Mouse (Mus musculus) limb, embryonic 14.5 days (tissue): ENCODE results near the gene Tut7. TPM values are rescaled to one million over a fixed set of nuclear protein-coding genes. Genes with fewer than 3 reads are reported as not detected.
A peak's percentile ranks its signal among the peaks of the same experiment; 100 is the strongest.

Experiments
- ATAC-seq: fragments of 200-750 bp; cut with Nextera tagmentation; 2 replicates; pipeline ENCODE4 v1.8.0; 2017; ENCODE audit warnings: low read depth, moderate number of reproducible peaks, moderate TSS enrichment; ENCODE audit not compliant: low FRiP score
- DNase-seq: peaks from one replicate; pipeline ENCODE4 v3.0.0-alpha.2; 2015; ENCODE audit warnings: low spot score
- H3K27ac ChIP-seq: fragments of 300-500 bp; sonication (generic); replicated peaks from 2 replicates; pipeline ENCODE4 v1.5.1; 2014; ENCODE audit warnings: low read depth, mild to moderate bottlenecking, low read length, moderate library complexity, mixed read lengths
- H3K27me3 ChIP-seq: fragments of 300-500 bp; sonication (generic); 2 replicates; pipeline ENCODE4 v1.6.1; 2014; ENCODE audit warnings: low read length, mixed read lengths; ENCODE audit not compliant: control insufficient read depth, insufficient read depth
- H3K36me3 ChIP-seq: fragments of 300-500 bp; sonication (generic); 2 replicates; pipeline ENCODE4 v1.6.1; 2014; ENCODE audit warnings: mild to moderate bottlenecking, low read length, moderate library complexity, mixed read lengths; ENCODE audit not compliant: control insufficient read depth, insufficient read depth
- H3K4me1 ChIP-seq: fragments of 300-500 bp; sonication (generic); 2 replicates; pipeline ENCODE4 v1.6.1; 2014; ENCODE audit warnings: antibody characterized with exemption, low read length, mixed read lengths; ENCODE audit not compliant: control insufficient read depth, insufficient read depth
- H3K4me2 ChIP-seq: fragments of 300-500 bp; sonication (generic); replicated peaks from 2 replicates; pipeline ENCODE4 v1.6.1; 2014; ENCODE audit warnings: low read depth, mild to moderate bottlenecking, low read length, moderate library complexity; ENCODE audit not compliant: severe bottlenecking
- H3K4me3 ChIP-seq: fragments of 300-500 bp; sonication (generic); replicated peaks from 2 replicates; pipeline ENCODE4 v1.5.1; 2014; ENCODE audit warnings: low read length
- H3K9ac ChIP-seq: fragments of 300-500 bp; sonication (generic); 2 replicates; pipeline ENCODE4 v1.6.1; 2014; ENCODE audit warnings: mild to moderate bottlenecking, low read depth, low read length, moderate library complexity; ENCODE audit not compliant: severe bottlenecking
- H3K9me3 ChIP-seq: fragments of 300-500 bp; sonication (generic); 2 replicates; pipeline ENCODE4 v1.6.1; 2016; ENCODE audit warnings: low read length; ENCODE audit not compliant: control insufficient read depth
- POLR2A ChIP-seq: fragments of 200-500 bp; IDR thresholded peaks from 2 replicates; pipeline ENCODE4 v1.8.0; 2012; ENCODE audit warnings: inconsistent platforms, mild to moderate bottlenecking, moderate library complexity, borderline replicate concordance; ENCODE audit not compliant: insufficient read depth, insufficient read length; ENCODE audit errors: extremely low read depth
- WGBS: fragments of 180-500 bp; shearing (Covaris S2); extraction: QIAGEN DNeasy Blood & Tissue Kit; methylation state at CpG from one replicate; pipeline ENCODE4 v1.1.7; 2014; 5-methylcytosine and 5-hydroxymethylcytosine counted together
- polyA plus RNA-seq, 2 experiments: library from polyadenylated mRNA; depleted of rRNA in 1 of 2; stranded (reverse) in 1 of 2; unstranded in 1 of 2; fragments of >200 nt; fragmentation: Nextera tagmentation in 1 of 2; extraction: Ambion mirVana in 1 of 2; gene quantifications; 2 replicates each; pipeline versions ENCODE4 v1.2.1 to v1.2.3; 2012 to 2014

Gene Tut7
- polyA plus RNA-seq, 2 experiments = 39.9 to 45.9 TPM

DNA sequence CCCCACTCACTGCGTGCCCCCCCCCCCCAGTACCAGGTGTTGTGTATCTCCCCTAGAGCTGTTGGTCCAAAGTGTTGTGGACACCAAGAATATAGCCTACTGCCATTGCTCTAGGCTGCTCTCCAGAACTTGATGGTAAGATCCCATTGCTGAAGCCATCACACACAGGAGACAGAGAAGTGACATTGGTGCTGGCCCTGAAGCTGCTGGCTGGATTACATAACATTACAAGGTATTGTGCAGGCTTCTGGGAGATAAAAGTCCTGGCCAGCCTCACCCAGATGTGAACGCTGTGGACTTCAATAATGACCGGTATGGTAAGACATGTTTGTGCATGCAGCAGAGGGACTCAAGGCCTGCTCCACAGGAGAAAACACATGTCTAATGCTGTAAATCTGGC, 15.5 kb upstream of the Tut7 start:
- WGBS = 79% methylated on average over 3 of the region's 3 CpGs
- Histone ChIP-seq H3K27me3 (no peaks in the 10 kb centered on the region), H3K9ac (no peak overlapping the region), H3K36me3 (no peaks in the 10 kb centered on the region), H3K9me3 (no peaks in the 10 kb centered on the region), H3K4me3 (no peak overlapping the region), H3K4me2 (no peak overlapping the region), H3K27ac (no peak overlapping the region), H3K4me1 (peaks cover 5% of the 10 kb centered on the region; the same call in 1 of the 2 replicates)
- DNase-seq = no peak
- TF ChIP-seq POLR2A = no peak
- ATAC-seq = no peak

DNA sequence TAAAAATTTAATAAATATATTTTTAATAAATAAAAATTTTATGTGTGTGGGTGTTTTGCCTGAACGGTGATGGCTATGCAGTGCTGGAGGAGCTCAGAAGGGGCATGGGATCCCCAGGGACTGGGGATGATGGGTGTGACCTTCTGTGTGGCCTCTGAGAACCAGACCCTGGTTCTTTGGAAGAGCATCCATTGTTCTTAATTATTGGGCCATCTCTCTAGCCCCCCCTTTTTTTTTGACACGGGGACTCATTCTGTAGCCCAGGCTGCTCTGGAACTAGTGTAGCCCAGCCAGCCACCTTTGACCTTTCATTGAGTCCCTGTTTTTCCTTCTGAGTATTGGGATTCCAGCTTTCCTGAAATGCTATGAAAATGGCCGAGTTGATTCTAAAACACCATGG, 13.9 kb upstream of the Tut7 start:
- H3K9me3 ChIP-seq = no peaks in the 10 kb centered on the region
- no peak for TF ChIP-seq POLR2A
- H3K27ac ChIP-seq = no peak overlapping the region
- H3K9ac ChIP-seq = no peak overlapping the region
- no peak overlapping the region for H3K4me2 ChIP-seq
- DNase-seq (no peak), ATAC-seq (no peak)
- WGBS = 78% methylated on average over 3 of the region's 3 CpGs
- H3K4me1 ChIP-seq = no peaks in the 10 kb centered on the region; the same call in 1 of the 2 replicates
- no peak overlapping the region for H3K4me3 ChIP-seq
- no peaks in the 10 kb centered on the region for H3K36me3 ChIP-seq
- H3K27me3 ChIP-seq = no peaks in the 10 kb centered on the region

DNA sequence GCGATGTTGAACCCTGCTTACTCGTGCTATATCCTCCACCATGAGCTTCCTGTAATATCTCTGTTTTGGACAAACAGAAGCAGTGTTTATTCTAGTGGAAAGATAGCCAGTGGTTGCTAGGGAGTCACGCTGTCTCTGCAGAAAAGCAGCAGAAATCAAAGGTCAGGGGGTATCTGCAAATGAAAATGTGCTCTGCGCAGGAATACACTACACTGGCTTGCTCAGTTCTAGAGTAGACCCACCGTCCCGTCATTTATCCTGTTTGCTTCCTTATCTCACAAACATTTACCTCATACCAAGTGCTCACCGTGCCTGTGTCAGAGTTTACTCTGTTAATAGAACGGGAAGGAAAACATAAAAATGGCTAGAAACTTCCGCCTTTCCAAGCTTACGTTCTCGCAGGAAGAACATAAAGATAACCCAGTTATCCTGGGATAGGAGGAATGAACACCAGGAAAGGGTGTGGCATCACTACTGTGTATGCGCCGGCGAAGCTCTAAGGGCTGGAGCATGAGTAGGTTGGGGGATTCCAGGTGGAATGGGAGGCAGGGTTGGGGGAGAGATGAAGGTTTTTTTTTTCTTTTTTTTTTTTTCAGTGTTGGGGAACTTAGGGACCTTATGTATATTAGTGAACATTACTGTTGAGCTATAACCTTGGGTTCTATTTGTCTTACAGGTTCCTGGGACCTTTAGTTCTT, 13.3 kb upstream of the Tut7 start:
- no peak for TF ChIP-seq POLR2A

DNA sequence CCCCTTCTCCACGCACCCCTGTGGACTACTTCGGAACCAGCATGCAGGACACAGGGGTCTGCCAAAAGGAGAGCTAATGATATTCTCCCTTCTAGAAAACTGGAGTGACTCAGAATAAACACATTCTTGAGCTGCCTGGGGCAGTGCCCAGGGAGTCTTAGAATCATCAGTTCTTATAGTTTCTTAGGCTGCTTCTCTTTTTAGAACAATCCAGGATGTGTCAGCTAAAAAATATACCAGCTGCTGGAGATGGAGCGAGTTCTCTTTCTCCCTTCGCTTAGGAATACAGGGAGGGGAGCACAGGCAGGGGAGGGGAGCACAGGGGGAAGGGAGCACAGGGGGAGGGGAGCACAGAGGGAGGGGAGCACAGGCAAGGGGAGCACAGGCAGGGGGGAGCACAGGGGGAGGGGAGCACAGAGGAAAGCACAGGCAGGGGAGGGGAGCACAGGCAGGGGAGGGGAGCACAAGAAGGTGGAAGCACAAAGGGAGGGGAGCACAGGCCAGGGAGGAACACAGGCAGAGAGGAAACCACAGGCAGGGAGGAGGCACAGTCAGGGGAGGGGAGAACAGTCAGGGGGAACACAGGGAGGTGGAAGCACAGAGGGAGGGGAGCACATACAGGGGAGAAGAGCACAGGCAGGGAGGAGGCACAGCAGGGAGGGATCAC, 12.0 kb upstream of the Tut7 start:
- no peaks in the 10 kb centered on the region for H3K36me3 ChIP-seq
- no peaks in the 10 kb centered on the region for H3K9me3 ChIP-seq
- no peak for TF ChIP-seq POLR2A
- WGBS = 44% methylated on average over 4 of the region's 4 CpGs
- H3K4me1 ChIP-seq = no peaks in the 10 kb centered on the region; the same call in 1 of the 2 replicates
- H3K4me2 ChIP-seq = no peak overlapping the region
- no peak overlapping the region for H3K27ac ChIP-seq
- DNase-seq = peak; percentile 25
- H3K9ac ChIP-seq = no peak overlapping the region
- H3K27me3 ChIP-seq = no peaks in the 10 kb centered on the region
- ATAC-seq = no peak
- no peak overlapping the region for H3K4me3 ChIP-seq

More for the DNA sequence above, 13.3 kb upstream of the Tut7 start:
- ATAC-seq = no peak
- Histone ChIP-seq H3K27me3 (no peaks in the 10 kb centered on the region), H3K4me1 (no peaks in the 10 kb centered on the region; the same call in 1 of the 2 replicates), H3K4me2 (no peak overlapping the region), H3K4me3 (no peak overlapping the region), H3K36me3 (no peaks in the 10 kb centered on the region), H3K9ac (no peak overlapping the region), H3K27ac (no peak overlapping the region), H3K9me3 (no peaks in the 10 kb centered on the region)
- WGBS = 82% methylated on average over 14 of the region's 14 CpGs
- no peak for DNase-seq

DNA sequence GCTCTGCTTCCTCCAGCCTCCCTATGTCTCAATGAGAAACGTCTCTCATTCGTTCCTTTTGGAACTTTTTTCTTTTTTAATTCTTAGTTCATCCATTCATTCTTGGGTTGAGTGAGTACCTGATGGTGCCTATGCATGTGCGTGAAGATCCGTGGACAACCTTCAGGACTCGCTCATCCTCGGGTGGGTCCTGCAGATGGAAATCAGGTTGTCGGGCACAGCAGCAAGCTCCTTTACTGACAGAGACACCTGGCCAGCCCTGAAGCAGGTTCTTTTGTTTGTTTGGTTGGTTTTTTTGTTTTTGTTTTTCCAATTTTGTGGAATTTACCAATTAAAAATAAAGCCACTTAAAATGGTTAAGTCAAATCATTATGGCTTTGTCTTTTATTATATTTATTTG, 9.9 kb upstream of the Tut7 start:
- H3K9ac ChIP-seq = no peak overlapping the region
- no peak for TF ChIP-seq POLR2A

More for the DNA sequence above, 9.9 kb upstream of the Tut7 start:
- Histone ChIP-seq H3K36me3 (no peaks in the 10 kb centered on the region), H3K4me1 (no peaks in the 10 kb centered on the region; the same call in 1 of the 2 replicates), H3K4me3 (no peak overlapping the region), H3K9me3 (no peaks in the 10 kb centered on the region), H3K27ac (no peak overlapping the region), H3K27me3 (no peaks in the 10 kb centered on the region), H3K4me2 (no peak overlapping the region)
- WGBS = 83% methylated on average over 7 of the region's 7 CpGs
- no peak for DNase-seq
- ATAC-seq = no peak
